Mouse (Mus musculus) lung, postnatal 0 days (tissue): ENCODE results near the gene Sertad3. TPM values are rescaled to one million over a fixed set of nuclear protein-coding genes. Genes with fewer than 3 reads are reported as not detected.

Source experiments
- ATAC-seq: fragments of 200-750 bp; cut with Nextera tagmentation; 2 replicates; pipeline ENCODE4 v1.8.0; 2017; ENCODE audit warnings: moderate library complexity
- DNase-seq: peaks from one replicate; pipeline ENCODE4 v3.0.0-alpha.2; 2016; ENCODE audit warnings: low spot score
- H3K27ac ChIP-seq: fragments of 300-500 bp; sonication (generic); 2 replicates; pipeline ENCODE4 v1.5.1; 2014; ENCODE audit warnings: antibody characterized with exemption, mild to moderate bottlenecking, low read length, mixed read lengths
- H3K27me3 ChIP-seq: fragments of 300-500 bp; sonication (generic); replicated peaks from 2 replicates; pipeline ENCODE4 v1.6.1; 2014; ENCODE audit warnings: low read length, mixed read lengths; ENCODE audit not compliant: insufficient read depth
- H3K36me3 ChIP-seq: fragments of 300-500 bp; sonication (generic); 2 replicates; pipeline ENCODE4 v1.6.1; 2014; ENCODE audit warnings: low read length, mixed read lengths; ENCODE audit not compliant: insufficient read depth
- H3K4me1 ChIP-seq: fragments of 300-500 bp; sonication (generic); 2 replicates; pipeline ENCODE4 v1.6.1; 2014; ENCODE audit warnings: antibody characterized with exemption, low read depth, low read length, mixed read lengths; ENCODE audit not compliant: insufficient read depth
- H3K4me2 ChIP-seq: fragments of 300-500 bp; sonication (generic); replicated peaks from 2 replicates; pipeline ENCODE4 v1.6.1; 2014; ENCODE audit warnings: low read depth, mild to moderate bottlenecking, low read length, moderate library complexity, mixed read lengths
- H3K4me3 ChIP-seq: fragments of 300-500 bp; sonication (generic); 2 replicates; pipeline ENCODE4 v1.5.1; 2014; ENCODE audit warnings: low read depth, low read length
- H3K9ac ChIP-seq: fragments of 300-500 bp; sonication (generic); replicated peaks from 2 replicates; pipeline ENCODE4 v1.6.1; 2014; ENCODE audit warnings: low read depth, mild to moderate bottlenecking
- H3K9me3 ChIP-seq: fragments of 300-500 bp; sonication (generic); 2 replicates; pipeline ENCODE4 v1.6.1; 2016; ENCODE audit warnings: low read length, mixed read lengths
- CTCF ChIP-seq: IDR thresholded peaks from 2 replicates; pipeline ENCODE4 v1.5.1; 2016; ENCODE audit warnings: antibody characterized with exemption, mild to moderate bottlenecking
- EP300 ChIP-seq: IDR thresholded peaks from 2 replicates; pipeline ENCODE4 v1.6.1; 2016; ENCODE audit warnings: antibody characterized with exemption, mild to moderate bottlenecking, control low read depth
- WGBS: fragments of 180-500 bp; shearing (Covaris S2); extraction: QIAGEN DNeasy Blood & Tissue Kit; methylation state at CpG from one replicate; pipeline ENCODE4 v1.1.7; 2014; 5-methylcytosine and 5-hydroxymethylcytosine counted together
- polyA plus RNA-seq: library from polyadenylated mRNA; unstranded; fragments of >200 nt; fragmentation: Nextera tagmentation; extraction: Ambion mirVana; gene quantifications from 2 replicates; pipeline ENCODE4 v1.2.1, GENCODE M21; 2015

Gene Sertad3
- polyA plus RNA-seq, result 33.0 TPM in 2 replicates

- peak within 1 kb of the TSS; percentile 81 for H3K9ac ChIP-seq
- ATAC-seq (peak; percentile 90), DNase-seq (peak; percentile 99)
- H3K36me3 ChIP-seq, result no peaks in the 10 kb centered on the region; the same call in 1 of the 2 replicates
- H3K4me2 ChIP-seq, result peak within 1 kb of the TSS; percentile 78
- under 1% methylated on average over 36 of the region's 36 CpGs for WGBS
- H3K4me3 ChIP-seq, result peak within 1 kb of the TSS; percentile 94
- TF ChIP-seq EP300 (no peak), CTCF (no peak)
- H3K9me3 ChIP-seq, result no peaks in the 10 kb centered on the region
- H3K27me3 ChIP-seq, result no peaks in the 10 kb centered on the region
- peaks cover 8% of the 10 kb centered on the region; the same call in 1 of the 2 replicates for H3K4me1 ChIP-seq
- peak within 1 kb of the TSS; percentile 97 for H3K27ac ChIP-seq
These were observed at the start of gene Sertad3 for GRCm38 (mm10) chr7:27473156-27473834. Sertad3 (plus strand) TSS chr7:27473768.

GRCm38 (mm10) chr7:27427387-27427786 lies 46.2 kb upstream of the Sertad3 start:
- TF ChIP-seq EP300 (no peak), CTCF (no peak)
- 89% methylated on average over 1 of the region's 1 CpGs for WGBS

GRCm38 (mm10) chr7:27428002-27428401 lies 45.6 kb upstream of the Sertad3 start:
- Histone ChIP-seq H3K9ac (no peak overlapping the region), H3K4me2 (no peak overlapping the region), H3K27me3 (no peaks in the 10 kb centered on the region), H3K4me3 (no peak overlapping the region), H3K9me3 (no peaks in the 10 kb centered on the region), H3K27ac (no peak overlapping the region), H3K4me1 (no peaks in the 10 kb centered on the region), H3K36me3 (no peaks in the 10 kb centered on the region)
- 74% methylated on average over 11 of the region's 11 CpGs for WGBS
- no peak for ATAC-seq
- DNase-seq, result no peak
- no peak for TF ChIP-seq EP300
- no peak for TF ChIP-seq CTCF

More at GRCm38 (mm10) chr7:27427387-27427786, 46.2 kb upstream of the Sertad3 start:
- Histone ChIP-seq H3K4me1 (no peaks in the 10 kb centered on the region), H3K9me3 (no peaks in the 10 kb centered on the region), H3K9ac (no peak overlapping the region), H3K27ac (no peak overlapping the region), H3K4me2 (no peak overlapping the region), H3K27me3 (no peaks in the 10 kb centered on the region), H3K4me3 (no peak overlapping the region), H3K36me3 (no peaks in the 10 kb centered on the region)
- DNase-seq (no peak), ATAC-seq (no peak)

DNA sequence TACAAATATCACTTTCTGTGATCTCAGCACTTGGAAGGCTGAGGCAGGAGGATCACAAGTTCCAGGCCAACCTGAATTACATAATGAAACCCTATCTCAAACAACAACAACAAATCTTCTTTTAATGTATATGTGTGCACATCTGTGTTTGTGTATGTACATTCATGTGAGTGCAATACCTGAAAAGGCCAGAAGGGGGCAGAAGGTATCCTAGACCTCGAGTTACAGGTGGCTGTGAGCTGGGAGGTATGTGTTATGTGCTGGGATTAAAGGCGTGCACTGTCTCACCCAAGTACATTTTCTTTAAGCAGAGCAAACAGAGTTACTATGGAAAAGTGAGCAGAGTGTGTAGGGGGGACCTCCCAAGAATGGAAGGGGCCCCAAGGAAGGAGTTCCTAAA lies 44.4 kb upstream of the Sertad3 start:
- DNase-seq, result no peak
- TF ChIP-seq EP300, result no peak
- TF ChIP-seq CTCF, result peak; percentile 34
- ATAC-seq, result no peak
- no peaks in the 10 kb centered on the region for H3K4me1 ChIP-seq
- no peaks in the 10 kb centered on the region for H3K27me3 ChIP-seq
- no peaks in the 10 kb centered on the region for H3K9me3 ChIP-seq
- H3K27ac ChIP-seq, result no peak overlapping the region
- WGBS, result 61% methylated on average over 2 of the region's 2 CpGs
- no peaks in the 10 kb centered on the region for H3K36me3 ChIP-seq
- H3K9ac ChIP-seq, result no peak overlapping the region
- H3K4me3 ChIP-seq, result no peak overlapping the region
- no peak overlapping the region for H3K4me2 ChIP-seq

GRCm38 (mm10) chr7:27433349-27433748 lies 40.2 kb upstream of the Sertad3 start:
- no peak for ATAC-seq

DNA sequence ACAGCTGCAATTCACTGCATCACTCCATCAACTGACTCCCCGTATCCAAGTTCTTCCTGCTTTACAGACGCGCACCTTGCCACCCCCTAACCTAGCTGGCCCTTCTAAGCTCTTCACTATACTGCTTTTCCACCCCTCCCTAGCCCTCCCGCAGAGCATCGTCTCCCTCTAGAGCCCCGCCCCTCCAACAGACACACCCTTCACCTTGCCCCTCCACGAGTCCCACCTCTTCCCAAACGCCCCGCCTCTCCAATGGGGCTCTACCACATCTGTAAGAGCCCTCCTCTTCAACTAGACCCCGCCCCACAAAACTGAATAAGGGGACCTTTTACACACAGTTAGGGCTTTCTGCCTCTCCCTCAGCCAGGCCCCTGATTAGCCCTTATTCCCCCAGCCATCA lies 39.8 kb upstream of the Sertad3 start:
- DNase-seq (no peak), ATAC-seq (0 out of 2 replicates have a peak, but pooled peaks have one; percentile 8)
- no peaks in the 10 kb centered on the region for H3K4me1 ChIP-seq
- no peak overlapping the region for H3K9ac ChIP-seq
- no peaks in the 10 kb centered on the region for H3K9me3 ChIP-seq
- no peak overlapping the region for H3K4me3 ChIP-seq
- no peak overlapping the region for H3K4me2 ChIP-seq
- TF ChIP-seq EP300 (no peak), CTCF (no peak)
- H3K27ac ChIP-seq, result no peak overlapping the region
- WGBS, result 12% methylated on average over 10 of the region's 10 CpGs
- no peaks in the 10 kb centered on the region for H3K36me3 ChIP-seq
- no peaks in the 10 kb centered on the region for H3K27me3 ChIP-seq

More at GRCm38 (mm10) chr7:27433349-27433748, 40.2 kb upstream of the Sertad3 start:
- DNase-seq, result peak; percentile 7
- no peak for TF ChIP-seq CTCF
- TF ChIP-seq EP300, result no peak
- no peaks in the 10 kb centered on the region for H3K27me3 ChIP-seq
- H3K36me3 ChIP-seq, result no peaks in the 10 kb centered on the region
- 24% methylated on average over 10 of the region's 10 CpGs for WGBS
- no peaks in the 10 kb centered on the region for H3K9me3 ChIP-seq
- no peak overlapping the region for H3K4me3 ChIP-seq
- no peak overlapping the region for H3K4me2 ChIP-seq
- H3K4me1 ChIP-seq, result no peaks in the 10 kb centered on the region
- H3K9ac ChIP-seq, result no peak overlapping the region
- no peak overlapping the region for H3K27ac ChIP-seq
